Mouse (Mus musculus) embryonic fibroblast, embryonic 13.5 days (primary cell): ENCODE data around the gene Bbc3.
A peak's percentile ranks its signal among the peaks of the same experiment; 100 is the strongest.

ENCODE experiments used
- CTCF ChIP-seq: IDR thresholded peaks from 2 replicates; pipeline ENCODE4 v1.5.1; 2011; ENCODE audit warnings: mild to moderate bottlenecking, control low read depth, low read length, moderate library complexity, borderline replicate concordance; ENCODE audit not compliant: insufficient read depth
- POLR2A ChIP-seq: IDR thresholded peaks from 2 replicates; pipeline ENCODE4 v1.6.1; 2011; ENCODE audit warnings: low read depth, mild to moderate bottlenecking, control low read depth, low read length, moderate library complexity

DNA sequence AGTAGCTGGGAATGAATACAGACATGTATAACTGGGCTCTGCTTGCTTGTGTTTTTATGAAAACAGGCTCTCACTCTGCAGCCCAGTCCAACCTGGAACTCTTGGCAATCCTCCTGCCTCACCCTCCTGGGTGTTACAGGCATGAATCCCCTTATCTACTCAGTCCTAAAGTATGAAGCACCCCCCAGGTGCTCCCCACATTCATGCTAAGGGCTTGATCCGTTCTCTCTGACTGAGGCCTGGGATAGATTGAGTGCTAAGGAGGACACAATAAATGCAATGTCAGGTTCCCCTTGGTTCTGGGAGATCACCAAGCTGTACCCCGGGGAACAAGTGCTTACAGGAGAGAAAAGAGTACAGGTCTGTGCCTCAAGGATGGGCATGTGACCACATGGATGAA is 10.6 kb upstream of the Bbc3 start:
- TF ChIP-seq CTCF, result no peak
- 0 out of 2 replicates have a peak, but pooled peaks have one; percentile 7 for TF ChIP-seq POLR2A
